Mouse (Mus musculus): ENCODE results near the gene Cbx3. TPM values are rescaled to one million over a fixed set of nuclear protein-coding genes. Genes with fewer than 3 reads are reported as not detected.
"Not testable (repeated sequence)": the region's sequence is repeated elsewhere in the genome, so short reads cannot be mapped to it uniquely, and the experiment has no call there.

Cbx3 gene
- polyA plus RNA-seq, 1 experiment from 2014 or later, result 174 TPM

DNA sequence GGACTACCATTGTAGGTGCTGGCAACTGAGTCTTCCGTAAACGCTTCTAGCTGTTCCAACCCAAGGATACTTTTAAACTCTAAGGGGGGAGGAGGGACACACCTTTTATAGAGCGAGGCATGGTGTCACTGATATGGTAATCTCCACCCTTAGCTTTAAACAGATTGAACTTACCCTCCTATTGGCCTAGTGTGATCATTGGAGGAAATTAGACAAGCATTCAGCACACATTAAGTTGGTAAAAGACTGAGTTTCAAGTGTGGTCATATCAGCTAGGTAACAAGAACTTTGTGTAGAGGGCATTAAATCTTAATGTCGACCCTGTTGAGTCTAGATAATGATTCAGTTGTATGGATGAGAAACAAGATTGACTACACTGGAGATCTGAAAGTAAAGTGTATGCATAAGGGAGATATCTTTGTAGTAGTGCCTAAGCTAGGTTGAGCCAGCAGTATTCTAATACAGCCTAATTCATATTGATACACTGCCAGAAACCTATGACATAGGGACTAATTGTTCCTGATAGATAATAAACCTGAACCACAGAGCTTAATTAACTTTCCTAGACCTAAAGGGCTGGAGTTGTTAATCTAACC, 9.1 kb downstream of the Cbx3 start:
- no peaks in the 10 kb centered on the region for H3K27me3 ChIP-seq (ENCODE audit: insufficient read depth, low read length)
- H3K4me2 ChIP-seq (ENCODE audit: low read depth, low read length), result no peak overlapping the region
- H3K4me3 ChIP-seq (ENCODE audit: low read depth, low read length), result no peak overlapping the region
- H3K4me1 ChIP-seq (ENCODE audit: insufficient read depth), result 0 out of 2 replicates have a peak, but pooled peaks cover 3% of the 10 kb centered on the region
- H3K36me3 ChIP-seq (replicated peaks; ENCODE audit: insufficient read depth, low read length), result peaks cover 70% of the 10 kb centered on the region
- TF ChIP-seq CTCF (IDR thresholded peaks at IDR 0.05; ENCODE audit: low read depth) (no peak), EP300 (IDR thresholded peaks at IDR 0.05; ENCODE audit: low read depth) (peak; percentile 89)
- H3K27ac ChIP-seq (ENCODE audit: low read depth), result no peak overlapping the region
- H3K9ac ChIP-seq (replicated peaks), result no peak overlapping the region
- WGBS (ENCODE audit: insufficient replicate concordance), result 59% methylated on average over 4 of the region's 4 CpGs
- no peaks in the 10 kb centered on the region for H3K9me3 ChIP-seq (ENCODE audit: low read length)
- DNase-seq (no peak), ATAC-seq (peak; percentile 89)

- H3K4me1 ChIP-seq (ENCODE audit: insufficient read depth), result 0 out of 2 replicates have a peak, but pooled peaks cover 3% of the 10 kb centered on the region
- no peak overlapping the region for H3K9ac ChIP-seq (replicated peaks)
- H3K36me3 ChIP-seq (replicated peaks; ENCODE audit: insufficient read depth, low read length), result peaks cover 52% of the 10 kb centered on the region
- no peak for ATAC-seq
- H3K4me2 ChIP-seq (ENCODE audit: low read depth, low read length), result no peak overlapping the region
- TF ChIP-seq EP300 (IDR thresholded peaks at IDR 0.05; ENCODE audit: low read depth) (no peak), CTCF (IDR thresholded peaks at IDR 0.05; ENCODE audit: low read depth) (no peak)
- WGBS (ENCODE audit: insufficient replicate concordance), result 93% methylated on average over 8 of the region's 8 CpGs
- no peaks in the 10 kb centered on the region for H3K9me3 ChIP-seq (ENCODE audit: low read length)
- DNase-seq, result no peak
- H3K27me3 ChIP-seq (ENCODE audit: insufficient read depth, low read length), result no peaks in the 10 kb centered on the region
- H3K27ac ChIP-seq (ENCODE audit: low read depth), result no peak overlapping the region
- H3K4me3 ChIP-seq (ENCODE audit: low read depth, low read length), result no peak overlapping the region
Observed at GRCm38 (mm10) chr6:51481548-51481947, 11.4 kb downstream of the Cbx3 start.

DNA sequence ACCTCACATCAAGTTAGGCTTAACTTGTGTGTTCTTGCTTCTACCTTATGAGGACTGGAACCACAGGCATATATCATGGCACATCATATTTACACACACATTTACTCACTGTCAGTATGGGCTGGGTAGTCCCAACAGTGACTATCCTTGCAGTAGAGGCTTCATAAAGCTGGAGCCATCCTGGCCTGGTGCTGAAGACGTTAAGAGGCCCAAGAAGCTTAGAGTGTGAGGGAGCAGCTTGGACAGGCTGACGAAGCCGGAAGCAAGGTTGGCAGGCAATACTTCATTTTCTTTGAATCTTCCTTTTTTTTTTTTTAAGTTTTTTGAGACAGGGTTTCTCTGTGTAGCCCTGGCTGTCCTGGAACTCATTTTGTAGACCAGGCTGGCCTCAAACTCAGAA, 13.7 kb downstream of the Cbx3 start:
- no peak for ATAC-seq
- Histone ChIP-seq H3K4me1 (ENCODE audit: insufficient read depth) (0 out of 2 replicates have a peak, but pooled peaks cover under 1% of the 10 kb centered on the region), H3K4me3 (ENCODE audit: low read depth, low read length) (no peak overlapping the region), H3K9ac (replicated peaks) (no peak overlapping the region), H3K9me3 (ENCODE audit: low read length) (peaks cover 5% of the 10 kb centered on the region; the same call in 1 of the 2 replicates), H3K36me3 (replicated peaks; ENCODE audit: insufficient read depth, low read length) (peaks cover 39% of the 10 kb centered on the region), H3K4me2 (ENCODE audit: low read depth, low read length) (no peak overlapping the region), H3K27me3 (ENCODE audit: insufficient read depth, low read length) (no peaks in the 10 kb centered on the region), H3K27ac (ENCODE audit: low read depth) (no peak overlapping the region)
- TF ChIP-seq CTCF (IDR thresholded peaks at IDR 0.05; ENCODE audit: low read depth), result no peak
- no peak for DNase-seq
- 89% methylated on average over 3 of the region's 3 CpGs for WGBS (ENCODE audit: insufficient replicate concordance)

GRCm38 (mm10) chr6:51484556-51484955, 14.4 kb downstream of the Cbx3 start:
- peak; percentile 14; the same call in 1 of the 2 replicates for TF ChIP-seq CTCF (IDR thresholded peaks at IDR 0.05; ENCODE audit: low read depth)
- ATAC-seq; H3K4me1 ChIP-seq (ENCODE audit: insufficient read depth); DNase-seq; H3K4me2 ChIP-seq (ENCODE audit: low read depth, low read length); H3K27ac ChIP-seq (ENCODE audit: low read depth); H3K4me3 ChIP-seq (ENCODE audit: low read depth, low read length); H3K9me3 ChIP-seq (ENCODE audit: low read length); H3K27me3 ChIP-seq (ENCODE audit: insufficient read depth, low read length); H3K9ac ChIP-seq (replicated peaks): not testable (repeated sequence)
- WGBS (ENCODE audit: insufficient replicate concordance), result 86% methylated on average over 8 of the region's 8 CpGs
- H3K36me3 ChIP-seq (replicated peaks; ENCODE audit: insufficient read depth, low read length), result peaks cover 32% of the 10 kb centered on the region

DNA sequence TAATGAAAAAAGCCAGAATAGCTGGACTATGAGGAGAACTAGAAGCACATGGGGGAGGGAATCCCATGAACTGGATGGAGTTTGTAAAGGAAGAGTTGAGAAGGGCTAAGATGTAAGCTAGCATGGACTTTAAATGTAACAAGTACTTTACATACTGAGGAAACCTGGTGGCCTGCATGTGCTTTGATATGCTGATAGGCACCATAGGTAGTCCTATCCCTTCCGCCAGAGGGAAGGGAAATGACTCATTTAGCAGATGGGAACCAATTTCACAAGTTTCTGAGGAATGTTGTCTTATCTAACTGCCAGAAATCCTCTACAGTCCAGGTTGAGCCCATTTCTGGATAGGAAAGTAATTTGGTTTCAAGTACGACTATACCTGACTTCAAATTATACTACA, 15.5 kb downstream of the Cbx3 start:
- Histone ChIP-seq H3K36me3 (replicated peaks; ENCODE audit: insufficient read depth, low read length) (peaks cover 21% of the 10 kb centered on the region), H3K4me3 (ENCODE audit: low read depth, low read length) (no peak overlapping the region), H3K27ac (ENCODE audit: low read depth) (no peak overlapping the region), H3K9me3 (ENCODE audit: low read length) (peaks cover 5% of the 10 kb centered on the region; the same call in 1 of the 2 replicates), H3K9ac (replicated peaks) (no peak overlapping the region), H3K27me3 (ENCODE audit: insufficient read depth, low read length) (no peaks in the 10 kb centered on the region), H3K4me2 (ENCODE audit: low read depth, low read length) (no peak overlapping the region), H3K4me1 (ENCODE audit: insufficient read depth) (no peaks in the 10 kb centered on the region; the same call in 1 of the 2 replicates)
- no peak for ATAC-seq
- 47% methylated on average over 2 of the region's 2 CpGs for WGBS (ENCODE audit: insufficient replicate concordance)
- TF ChIP-seq EP300 (IDR thresholded peaks at IDR 0.05; ENCODE audit: low read depth) (no peak), CTCF (IDR thresholded peaks at IDR 0.05; ENCODE audit: low read depth) (no peak)
- no peak for DNase-seq

DNA sequence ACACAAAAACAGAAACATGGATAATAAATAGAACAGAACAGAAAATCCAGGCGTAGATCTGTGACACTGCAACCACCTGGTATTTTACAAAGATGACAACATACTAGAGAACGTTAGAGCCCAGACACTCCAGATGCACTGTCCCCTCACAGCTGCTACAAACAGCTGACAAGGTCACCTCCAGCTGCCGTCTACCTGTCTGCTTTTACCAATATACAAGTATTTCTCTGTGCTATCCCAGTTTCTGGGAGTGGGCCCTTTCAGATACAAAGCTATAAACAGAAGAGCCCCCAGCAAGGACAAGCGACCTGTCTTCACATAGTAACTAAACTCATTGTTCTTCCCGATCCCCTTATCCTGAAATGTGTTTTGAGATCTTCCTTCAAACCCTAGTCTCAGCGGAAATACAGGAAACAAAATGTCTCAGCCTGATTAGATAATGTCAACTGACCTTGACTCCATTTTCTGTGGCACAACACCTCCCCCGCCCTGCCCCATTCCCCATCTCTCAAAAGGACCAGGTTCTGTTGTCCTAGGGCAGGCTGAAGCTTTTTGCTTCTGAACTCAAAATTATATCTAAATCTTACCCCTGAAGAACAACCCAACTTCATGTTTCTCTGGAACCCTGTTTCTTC, 16.0 kb downstream of the Cbx3 start:
- WGBS (ENCODE audit: insufficient replicate concordance), result 22% methylated on average over 7 of the region's 7 CpGs
- DNase-seq, result no peak
- Histone ChIP-seq H3K27me3 (ENCODE audit: insufficient read depth, low read length) (no peaks in the 10 kb centered on the region), H3K9ac (replicated peaks) (no peak overlapping the region), H3K27ac (ENCODE audit: low read depth) (no peak overlapping the region), H3K4me1 (ENCODE audit: insufficient read depth) (no peaks in the 10 kb centered on the region; the same call in 1 of the 2 replicates), H3K4me2 (ENCODE audit: low read depth, low read length) (no peak overlapping the region), H3K4me3 (ENCODE audit: low read depth, low read length) (no peak overlapping the region), H3K36me3 (replicated peaks; ENCODE audit: insufficient read depth, low read length) (peaks cover 18% of the 10 kb centered on the region), H3K9me3 (ENCODE audit: low read length) (peaks cover 5% of the 10 kb centered on the region; the same call in 1 of the 2 replicates)
- no peak for TF ChIP-seq EP300 (IDR thresholded peaks at IDR 0.05; ENCODE audit: low read depth)
- TF ChIP-seq CTCF (IDR thresholded peaks at IDR 0.05; ENCODE audit: low read depth), result no peak
- ATAC-seq, result no peak
